Comparison of ENCODE assay signal across 8 mouse cellular contexts in the genomic region with DNA sequence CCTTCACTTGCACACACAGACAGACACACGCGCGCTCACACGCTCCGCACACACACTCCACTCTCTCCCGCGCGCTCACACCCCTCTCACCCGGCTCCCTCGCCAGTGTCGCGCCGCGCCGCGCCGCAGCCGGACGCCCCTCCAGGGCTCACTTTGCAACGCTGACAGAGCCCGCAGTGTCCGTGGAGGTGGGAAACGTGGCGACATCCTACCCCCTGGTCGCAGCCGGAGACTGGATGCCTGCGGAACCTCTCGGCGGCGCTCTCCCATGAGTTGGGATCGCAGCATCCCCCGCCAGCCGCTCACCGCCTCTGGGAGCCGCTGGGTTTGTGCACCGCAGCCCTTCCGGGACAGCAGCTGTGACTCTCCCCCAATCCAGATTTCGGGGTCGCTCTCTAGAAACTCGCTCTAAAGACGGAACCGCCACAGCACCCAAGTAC. TPM values are rescaled to one million over a fixed set of nuclear protein-coding genes. Genes with fewer than 3 reads are reported as not detected.
DNase-seq lines count a peak whose midpoint lies in the region; ATAC-seq and TF ChIP-seq lines count a peak whose summit lies in the region.

No protein-coding gene starts in this region.

- under 1% methylated on average over 42 of the region's 42 CpGs for WGBS in forebrain, embryonic 15.5 days
- under 1% methylated on average over 41 of the region's 42 CpGs for WGBS in intestine, embryonic 15.5 days
- WGBS in midbrain, embryonic 13.5 days, result under 1% methylated on average over 42 of the region's 42 CpGs

- TF ChIP-seq CTCF in left cerebral cortex, adult 2 months (IDR thresholded peaks at IDR 0.05), result no peak

- no peak for ATAC-seq in forebrain, embryonic 15.5 days (replicated peaks)
- no peak; the same call in 1 of the 2 replicates for ATAC-seq in intestine, embryonic 15.5 days
- no peak for ATAC-seq in midbrain, embryonic 13.5 days

- peaks cover 27% of the 10 kb centered on the region for H3K27me3 ChIP-seq in forebrain, embryonic 15.5 days
- peaks cover 49% of the 10 kb centered on the region for H3K27me3 ChIP-seq in intestine, embryonic 15.5 days (replicated peaks)
- peaks cover 32% of the 10 kb centered on the region for H3K27me3 ChIP-seq in midbrain, embryonic 13.5 days

- H3K9ac ChIP-seq in forebrain, embryonic 15.5 days (replicated peaks), result peak overlapping the region; percentile 67
- peak overlapping the region; percentile 61; the same call in 1 of the 2 replicates for H3K9ac ChIP-seq in intestine, embryonic 15.5 days
- H3K9ac ChIP-seq in midbrain, embryonic 13.5 days (replicated peaks), result peak overlapping the region; percentile 83

- no peak for DNase-seq in left cerebral cortex, adult 2 months (ENCODE audit: extremely low spot score in 1 of 2, low spot score in 2 of 2)
- DNase-seq in left cerebral cortex, postnatal 4 days, result no peak
- DNase-seq in adrenal gland, postnatal 10 days, result peak; percentile 51
- peak; percentile 67 for DNase-seq in thymus, postnatal 4 days
- DNase-seq in right cerebral cortex, postnatal 36 days (ENCODE audit: low spot score in 2 of 2), result no peak

- H3K27ac ChIP-seq in left cerebral cortex, adult 2 months, result peak overlapping the region; percentile 86
- peak overlapping the region; percentile 92 for H3K27ac ChIP-seq in forebrain, embryonic 15.5 days (replicated peaks)
- no peak overlapping the region for H3K27ac ChIP-seq in intestine, embryonic 15.5 days
- peak overlapping the region; percentile 90 for H3K27ac ChIP-seq in midbrain, embryonic 13.5 days

- no peaks in the 10 kb centered on the region for H3K9me3 ChIP-seq in forebrain, embryonic 15.5 days
- no peaks in the 10 kb centered on the region for H3K9me3 ChIP-seq in intestine, embryonic 15.5 days
- no peaks in the 10 kb centered on the region for H3K9me3 ChIP-seq in midbrain, embryonic 13.5 days

- no peaks in the 10 kb centered on the region for H3K36me3 ChIP-seq in forebrain, embryonic 15.5 days
- no peaks in the 10 kb centered on the region for H3K36me3 ChIP-seq in intestine, embryonic 15.5 days
- no peaks in the 10 kb centered on the region for H3K36me3 ChIP-seq in midbrain, embryonic 13.5 days

- H3K4me1 ChIP-seq in forebrain, embryonic 15.5 days, result peaks cover 55% of the 10 kb centered on the region
- peaks cover 37% of the 10 kb centered on the region for H3K4me1 ChIP-seq in intestine, embryonic 15.5 days (replicated peaks)
- H3K4me1 ChIP-seq in midbrain, embryonic 13.5 days (replicated peaks), result peaks cover 58% of the 10 kb centered on the region

- H3K4me2 ChIP-seq in forebrain, embryonic 15.5 days (replicated peaks), result peak overlapping the region; percentile 98
- H3K4me2 ChIP-seq in intestine, embryonic 15.5 days (replicated peaks), result peak overlapping the region; percentile 99
- peak overlapping the region; percentile 94 for H3K4me2 ChIP-seq in midbrain, embryonic 13.5 days (replicated peaks)

- intact Hi-C loops in left cerebral cortex, adult 2 months (cut with DNase I), result loop anchor here (2.0 to 10.0 kb wide), 5 partner anchors 96 to 540 kb away; a partner anchor contains a TSS
- intact Hi-C loops in left cerebral cortex, postnatal 4 days (cut with DNase I), result loop anchor here (5.0 to 10.0 kb wide), 4 partner anchors 220 to 518 kb away; no protein-coding TSS in a partner anchor

- H3K4me3 ChIP-seq in left cerebral cortex, adult 2 months, result peak overlapping the region; percentile 71
- peak overlapping the region; percentile 86 for H3K4me3 ChIP-seq in forebrain, embryonic 15.5 days
- peak overlapping the region; percentile 72 for H3K4me3 ChIP-seq in intestine, embryonic 15.5 days (replicated peaks)
- peak overlapping the region; percentile 71 for H3K4me3 ChIP-seq in midbrain, embryonic 13.5 days (replicated peaks)

RNA-seq across cellular contexts. Expression of a gene that starts 0.3 kb away (rescaled TPM):
- total RNA-seq in left cerebral cortex, adult 2 months (2021), result 10 to 100 TPM; 23.9 to 53.9 TPM
- total RNA-seq in left cerebral cortex, postnatal 4 days (2021), result 10 to 100 TPM; 40.2 to 46.8 TPM
- total RNA-seq in adrenal gland, postnatal 10 days (2021), result 10 to 100 TPM; 28.0 to 54.2 TPM
- 7.2 and 8.2 TPM in 2 replicates for polyA plus RNA-seq in forebrain, embryonic 15.5 days (2015; fragmentation: Nextera tagmentation; extraction: Ambion mirVana)
- 0.19 and 0.23 TPM in 2 replicates for polyA plus RNA-seq in intestine, embryonic 15.5 days (2015; fragmentation: Nextera tagmentation; extraction: Ambion mirVana)
- 1.4 TPM in 2 replicates for polyA plus RNA-seq in midbrain, embryonic 13.5 days (2015; fragmentation: Nextera tagmentation; extraction: Ambion mirVana)

Comparison
In these comparisons a context has a peak if more than half of its experiments do, and no peak if none do; other contexts are left out.
1. DNase-seq: peak in adrenal gland, postnatal 10 days (single experiment) and thymus, postnatal 4 days (single experiment); none in left cerebral cortex, adult 2 months (0 of 2), left cerebral cortex, postnatal 4 days (single experiment) and right cerebral cortex, postnatal 36 days (0 of 2).
2. Peak in every context shown above with its lines, with median percentiles within 50 percentile points of each other: H3K4me3 ChIP-seq, H3K4me2 ChIP-seq and H3K9ac ChIP-seq.